Mouse (Mus musculus): ENCODE data around the gene Chchd2. TPM values are rescaled to one million over a fixed set of nuclear protein-coding genes. Genes with fewer than 3 reads are reported as not detected.
A peak's percentile ranks its signal among the peaks of the same experiment; 100 is the strongest.
"Not testable (repeated sequence)": the region's sequence is repeated elsewhere in the genome, so short reads cannot be mapped to it uniquely, and the experiment has no call there.

Chchd2 gene
- polyA plus RNA-seq, 1 experiment from 2014 or later, result 1,157 TPM

DNA sequence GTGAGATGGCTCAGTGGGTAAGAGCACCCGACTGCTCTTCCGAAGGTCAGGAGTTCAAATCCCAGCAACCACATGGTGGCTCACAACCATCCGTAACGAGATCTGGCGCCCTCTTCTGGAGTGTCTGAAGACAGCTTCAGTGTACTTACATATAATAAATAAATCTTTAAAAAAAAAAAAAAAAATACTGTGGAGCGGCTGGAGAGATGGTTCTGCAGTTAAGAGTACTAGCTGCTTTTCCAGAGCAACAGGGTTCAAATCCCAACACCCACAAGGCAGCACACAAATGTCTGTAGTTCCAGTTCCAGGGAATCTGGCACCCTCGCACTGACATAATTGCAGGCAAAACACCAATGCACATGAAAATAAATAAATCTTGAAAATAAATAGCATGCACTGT, 3.1 kb upstream of the Chchd2 start:
- not testable (repeated sequence) for H3K9ac ChIP-seq (ENCODE audit: low read depth, low read length); H3K27ac ChIP-seq (ENCODE audit: low read length); H3K4me2 ChIP-seq (ENCODE audit: low read depth, low read length); H3K4me3 ChIP-seq (ENCODE audit: low read length); H3K27me3 ChIP-seq (replicated peaks; ENCODE audit: control insufficient read depth, insufficient read depth, low read length); H3K9me3 ChIP-seq (ENCODE audit: control insufficient read depth, low read length); ATAC-seq; H3K36me3 ChIP-seq (ENCODE audit: control insufficient read depth, insufficient read depth, low read length); H3K4me1 ChIP-seq (ENCODE audit: control insufficient read depth, insufficient read depth, low read length)
- 78% methylated on average over 2 of the region's 7 CpGs for WGBS

GRCm38 (mm10) chr5:129886271-129886670, 999 bp downstream of the Chchd2 start:
- Histone ChIP-seq H3K36me3 (ENCODE audit: control insufficient read depth, insufficient read depth, low read length) (peaks cover 8% of the 10 kb centered on the region), H3K4me1 (ENCODE audit: control insufficient read depth, insufficient read depth, low read length) (0 out of 2 replicates have a peak, but pooled peaks cover 3% of the 10 kb centered on the region), H3K4me2 (ENCODE audit: low read depth, low read length) (peak overlapping the region; percentile 81), H3K27me3 (replicated peaks; ENCODE audit: control insufficient read depth, insufficient read depth, low read length) (no peaks in the 10 kb centered on the region), H3K9ac (ENCODE audit: low read depth, low read length) (peak overlapping the region; percentile 93), H3K27ac (ENCODE audit: low read length) (peak overlapping the region; percentile 96), H3K9me3 (ENCODE audit: control insufficient read depth, low read length) (no peaks in the 10 kb centered on the region), H3K4me3 (ENCODE audit: low read length) (peak overlapping the region; percentile 83)
- 29% methylated on average over 10 of the region's 10 CpGs for WGBS
- no peak for ATAC-seq

DNA sequence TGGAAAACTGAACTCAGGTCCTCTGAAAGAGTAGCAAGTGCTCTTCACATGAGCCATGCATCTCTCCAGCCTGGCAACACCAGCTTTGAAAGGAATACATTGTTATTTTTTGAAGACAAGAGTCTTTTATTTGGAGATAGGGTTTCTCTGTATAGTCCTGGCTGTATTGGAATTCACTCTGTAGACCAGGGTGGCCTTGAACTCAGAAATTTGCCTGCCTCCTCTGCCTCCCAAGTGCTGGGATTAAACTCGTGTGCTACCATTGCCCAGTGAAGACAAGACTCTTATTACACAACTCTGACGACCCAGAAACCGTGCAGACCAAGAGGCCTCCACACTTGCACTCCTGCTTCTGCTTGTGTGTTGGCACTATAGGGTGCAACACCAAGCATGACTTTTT, 7.4 kb downstream of the Chchd2 start:
- 66% methylated on average over 3 of the region's 3 CpGs for WGBS
- H3K9me3 ChIP-seq (ENCODE audit: control insufficient read depth, low read length), result no peaks in the 10 kb centered on the region
- no peak overlapping the region for H3K9ac ChIP-seq (ENCODE audit: low read depth, low read length)
- H3K4me2 ChIP-seq (ENCODE audit: low read depth, low read length), result no peak overlapping the region
- peaks cover 14% of the 10 kb centered on the region for H3K36me3 ChIP-seq (ENCODE audit: control insufficient read depth, insufficient read depth, low read length)
- no peaks in the 10 kb centered on the region for H3K27me3 ChIP-seq (replicated peaks; ENCODE audit: control insufficient read depth, insufficient read depth, low read length)
- H3K27ac ChIP-seq (ENCODE audit: low read length), result no peak overlapping the region
- no peaks in the 10 kb centered on the region for H3K4me1 ChIP-seq (ENCODE audit: control insufficient read depth, insufficient read depth, low read length)
- ATAC-seq, result no peak
- no peak overlapping the region for H3K4me3 ChIP-seq (ENCODE audit: low read length)

DNA sequence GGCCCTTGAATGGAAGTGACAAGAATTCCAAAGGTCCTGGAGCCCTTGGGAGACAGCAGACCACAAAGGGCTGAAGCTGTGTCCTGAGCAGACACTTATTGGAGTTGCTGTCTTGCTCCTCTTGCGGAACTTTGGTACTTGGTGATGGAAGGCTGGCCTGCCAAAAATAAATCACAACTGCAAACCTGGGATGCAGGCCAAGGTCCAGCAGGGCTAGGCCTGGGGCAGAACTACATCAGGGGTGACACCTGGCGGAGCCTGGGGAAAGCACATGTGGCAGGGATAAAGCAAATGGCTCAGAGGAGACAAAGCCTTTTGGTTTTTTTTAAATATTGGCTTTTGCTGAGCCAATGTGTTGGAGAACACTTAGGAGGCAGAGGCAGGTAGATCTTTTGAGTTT, 8.3 kb downstream of the Chchd2 start:
- Histone ChIP-seq H3K9ac (ENCODE audit: low read depth, low read length) (no peak overlapping the region), H3K36me3 (ENCODE audit: control insufficient read depth, insufficient read depth, low read length) (peaks cover 14% of the 10 kb centered on the region), H3K9me3 (ENCODE audit: control insufficient read depth, low read length) (no peaks in the 10 kb centered on the region), H3K4me1 (ENCODE audit: control insufficient read depth, insufficient read depth, low read length) (no peaks in the 10 kb centered on the region), H3K4me2 (ENCODE audit: low read depth, low read length) (no peak overlapping the region), H3K27me3 (replicated peaks; ENCODE audit: control insufficient read depth, insufficient read depth, low read length) (no peaks in the 10 kb centered on the region), H3K4me3 (ENCODE audit: low read length) (no peak overlapping the region), H3K27ac (ENCODE audit: low read length) (no peak overlapping the region)
- WGBS, result 51% methylated on average over 2 of the region's 2 CpGs
- 0 out of 2 replicates have a peak, but pooled peaks have one; percentile 45 for ATAC-seq

- H3K4me3 ChIP-seq (ENCODE audit: low read length), result no peak overlapping the region
- ATAC-seq, result no peak
- no peak overlapping the region for H3K9ac ChIP-seq (ENCODE audit: low read depth, low read length)
- WGBS, result 81% methylated on average over 9 of the region's 9 CpGs
- no peaks in the 10 kb centered on the region for H3K9me3 ChIP-seq (ENCODE audit: control insufficient read depth, low read length)
- no peak overlapping the region for H3K4me2 ChIP-seq (ENCODE audit: low read depth, low read length)
- H3K36me3 ChIP-seq (ENCODE audit: control insufficient read depth, insufficient read depth, low read length), result peaks cover 12% of the 10 kb centered on the region
- H3K27me3 ChIP-seq (replicated peaks; ENCODE audit: control insufficient read depth, insufficient read depth, low read length), result no peaks in the 10 kb centered on the region
- H3K4me1 ChIP-seq (ENCODE audit: control insufficient read depth, insufficient read depth, low read length), result no peaks in the 10 kb centered on the region
- H3K27ac ChIP-seq (ENCODE audit: low read length), result no peak overlapping the region
Observed at GRCm38 (mm10) chr5:129877731-129878455, 9.4 kb downstream of the Chchd2 start.

- Histone ChIP-seq H3K27me3 (replicated peaks; ENCODE audit: control insufficient read depth, insufficient read depth, low read length) (no peaks in the 10 kb centered on the region), H3K4me3 (ENCODE audit: low read length) (no peak overlapping the region), H3K4me2 (ENCODE audit: low read depth, low read length) (no peak overlapping the region), H3K9me3 (ENCODE audit: control insufficient read depth, low read length) (no peaks in the 10 kb centered on the region), H3K9ac (ENCODE audit: low read depth, low read length) (no peak overlapping the region), H3K4me1 (ENCODE audit: control insufficient read depth, insufficient read depth, low read length) (no peaks in the 10 kb centered on the region), H3K27ac (ENCODE audit: low read length) (no peak overlapping the region), H3K36me3 (ENCODE audit: control insufficient read depth, insufficient read depth, low read length) (no peaks in the 10 kb centered on the region)
- no peak for ATAC-seq
- WGBS, result 78% methylated on average over 11 of the region's 11 CpGs
Observed at GRCm38 (mm10) chr5:129875098-129875497, 12.2 kb downstream of the Chchd2 start.

DNA sequence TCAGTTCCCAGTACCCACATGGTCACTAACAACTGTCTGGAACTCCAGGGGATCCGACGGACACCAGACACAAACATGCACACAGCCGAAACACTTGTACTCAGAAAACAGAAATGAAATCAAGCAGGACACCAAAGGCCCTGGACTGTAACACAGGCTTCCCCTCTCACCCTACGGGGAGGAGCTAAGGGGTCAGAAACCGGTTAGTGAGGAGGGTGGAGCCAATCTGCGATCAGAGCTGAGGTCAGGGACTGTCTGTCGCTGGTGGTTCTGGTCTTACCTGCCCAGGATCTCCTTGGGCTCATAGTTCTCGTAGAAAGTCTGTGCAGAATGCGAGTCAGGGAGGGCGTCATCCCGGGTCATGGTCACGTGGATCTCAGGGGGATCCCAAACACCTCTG, 13.3 kb downstream of the Chchd2 start:
- Histone ChIP-seq H3K4me1 (ENCODE audit: control insufficient read depth, insufficient read depth, low read length) (no peaks in the 10 kb centered on the region), H3K27me3 (replicated peaks; ENCODE audit: control insufficient read depth, insufficient read depth, low read length) (no peaks in the 10 kb centered on the region), H3K27ac (ENCODE audit: low read length) (no peak overlapping the region), H3K4me3 (ENCODE audit: low read length) (no peak overlapping the region), H3K4me2 (ENCODE audit: low read depth, low read length) (no peak overlapping the region), H3K36me3 (ENCODE audit: control insufficient read depth, insufficient read depth, low read length) (no peaks in the 10 kb centered on the region), H3K9me3 (ENCODE audit: control insufficient read depth, low read length) (no peaks in the 10 kb centered on the region), H3K9ac (ENCODE audit: low read depth, low read length) (no peak overlapping the region)
- ATAC-seq, result no peak
- WGBS, result 81% methylated on average over 12 of the region's 12 CpGs

DNA sequence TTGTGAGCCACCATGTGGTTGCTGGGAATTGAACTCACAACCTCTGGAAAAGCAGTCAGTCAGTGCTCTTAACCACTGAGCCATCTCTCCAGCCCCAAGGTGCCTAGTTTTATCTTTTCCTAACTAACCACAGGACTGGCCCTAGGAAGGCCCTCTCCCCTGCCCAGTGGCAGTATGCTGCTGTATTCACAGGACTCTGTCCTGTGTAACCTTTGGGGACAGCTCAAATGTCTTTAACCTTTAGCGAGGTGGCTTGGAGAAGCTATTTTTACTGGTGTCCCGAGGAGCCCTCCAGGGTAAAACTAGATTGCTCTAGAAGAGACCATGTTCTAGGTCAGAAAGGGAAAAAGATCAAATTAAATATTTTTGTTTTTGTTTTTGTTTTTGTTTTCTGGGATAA, 16.0 kb downstream of the Chchd2 start:
- Histone ChIP-seq H3K4me2 (ENCODE audit: low read depth, low read length) (no peak overlapping the region), H3K27ac (ENCODE audit: low read length) (no peak overlapping the region), H3K9me3 (ENCODE audit: control insufficient read depth, low read length) (no peaks in the 10 kb centered on the region), H3K4me3 (ENCODE audit: low read length) (no peak overlapping the region), H3K27me3 (replicated peaks; ENCODE audit: control insufficient read depth, insufficient read depth, low read length) (no peaks in the 10 kb centered on the region), H3K4me1 (ENCODE audit: control insufficient read depth, insufficient read depth, low read length) (no peaks in the 10 kb centered on the region), H3K9ac (ENCODE audit: low read depth, low read length) (no peak overlapping the region), H3K36me3 (ENCODE audit: control insufficient read depth, insufficient read depth, low read length) (no peaks in the 10 kb centered on the region)
- ATAC-seq, result no peak
- 82% methylated on average over 2 of the region's 2 CpGs for WGBS

GRCm38 (mm10) chr5:129869238-129869995, 17.9 kb downstream of the Chchd2 start:
- H3K4me3 ChIP-seq (ENCODE audit: low read length), result no peak overlapping the region
- no peaks in the 10 kb centered on the region for H3K9me3 ChIP-seq (ENCODE audit: control insufficient read depth, low read length)
- no peaks in the 10 kb centered on the region for H3K4me1 ChIP-seq (ENCODE audit: control insufficient read depth, insufficient read depth, low read length)
- no peak overlapping the region for H3K4me2 ChIP-seq (ENCODE audit: low read depth, low read length)
- no peaks in the 10 kb centered on the region for H3K36me3 ChIP-seq (ENCODE audit: control insufficient read depth, insufficient read depth, low read length)
- WGBS, result 84% methylated on average over 19 of the region's 19 CpGs
- H3K27me3 ChIP-seq (replicated peaks; ENCODE audit: control insufficient read depth, insufficient read depth, low read length), result no peaks in the 10 kb centered on the region
- H3K9ac ChIP-seq (ENCODE audit: low read depth, low read length), result no peak overlapping the region
- H3K27ac ChIP-seq (ENCODE audit: low read length), result no peak overlapping the region
- ATAC-seq, result no peak

Data from intestine, embryonic 16.5 days (tissue).